Mouse (Mus musculus): ENCODE results near the gene Map4k4.

Gene Map4k4

DNA sequence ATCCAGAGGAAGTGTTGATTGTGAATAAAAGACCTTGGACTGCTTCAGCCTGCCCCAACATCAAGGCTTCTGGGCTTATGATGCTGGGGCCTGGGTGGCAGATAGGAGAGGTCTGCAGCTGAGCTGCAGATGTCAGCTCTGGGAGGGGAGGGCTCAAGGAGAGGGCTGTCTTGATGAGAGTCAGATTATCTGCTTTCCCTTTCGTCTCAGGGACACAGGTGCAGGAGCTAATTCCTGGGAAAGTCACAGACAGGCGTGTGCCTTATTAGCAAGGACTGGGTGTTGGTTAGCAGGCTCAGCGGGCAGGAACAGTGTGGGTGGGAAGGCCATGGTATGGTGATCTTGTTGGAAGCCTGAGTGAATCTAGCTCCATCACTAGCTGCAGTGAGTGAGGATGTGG is 63.1 kb downstream of the Map4k4 start:
- no peak for DNase-seq (ENCODE audit: low read depth, low spot score)

- no peak for DNase-seq (ENCODE audit: low read depth, low spot score)
Observed at GRCm38 (mm10) chr1:39964427-39964826, 63.7 kb downstream of the Map4k4 start.

DNA sequence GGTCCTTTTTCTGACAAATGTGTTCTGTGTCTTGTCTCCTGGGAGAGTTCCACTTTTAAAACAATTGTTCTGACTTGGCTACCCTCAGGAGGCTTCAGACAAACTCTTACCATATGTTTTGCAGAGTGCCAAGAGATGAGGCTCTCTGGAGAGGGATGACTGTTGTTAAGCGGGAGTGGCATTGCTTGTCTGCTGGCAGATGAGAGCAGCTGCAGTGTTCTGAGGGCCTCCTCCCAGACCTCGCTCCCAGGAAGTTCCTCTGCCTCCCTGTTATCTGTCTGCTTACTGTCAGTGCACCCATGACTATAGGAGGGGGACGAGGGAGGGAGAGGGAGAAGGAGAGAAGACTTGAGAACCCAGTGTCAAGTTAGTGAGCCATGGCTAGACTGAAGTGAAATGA is 64.7 kb downstream of the Map4k4 start:
- no peak for DNase-seq (ENCODE audit: low read depth, low spot score)

- DNase-seq (ENCODE audit: low read depth, low spot score) = no peak
Observed at GRCm38 (mm10) chr1:39968999-39969398, 68.3 kb downstream of the Map4k4 start.

GRCm38 (mm10) chr1:39969771-39970406 is 69.2 kb downstream of the Map4k4 start:
- no peak for DNase-seq (ENCODE audit: low read depth, low spot score)

DNA sequence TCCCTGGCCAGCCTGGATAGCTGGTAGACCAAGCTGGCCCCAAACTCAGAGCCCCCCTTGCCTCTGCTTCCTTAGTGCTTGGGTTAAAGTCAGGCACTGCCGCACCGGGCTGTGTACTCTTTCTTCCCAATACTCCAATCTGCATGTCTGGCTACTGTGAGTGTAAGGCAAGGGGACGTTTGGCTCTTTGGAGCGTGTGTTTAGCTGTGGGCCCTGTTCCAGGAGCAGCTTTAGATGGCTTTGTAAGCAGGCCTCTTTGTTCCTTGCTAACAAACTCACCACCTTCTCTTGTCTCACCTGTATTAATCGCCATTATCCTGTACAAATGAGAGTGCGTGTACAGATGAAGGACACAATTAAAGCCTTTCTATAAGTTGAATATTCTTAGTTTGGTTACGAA is 71.7 kb downstream of the Map4k4 start:
- no peak for DNase-seq (ENCODE audit: low read depth, low spot score)

GRCm38 (mm10) chr1:39973911-39974310 is 73.2 kb downstream of the Map4k4 start:
- DNase-seq (ENCODE audit: low read depth, low spot score) = no peak

DNA sequence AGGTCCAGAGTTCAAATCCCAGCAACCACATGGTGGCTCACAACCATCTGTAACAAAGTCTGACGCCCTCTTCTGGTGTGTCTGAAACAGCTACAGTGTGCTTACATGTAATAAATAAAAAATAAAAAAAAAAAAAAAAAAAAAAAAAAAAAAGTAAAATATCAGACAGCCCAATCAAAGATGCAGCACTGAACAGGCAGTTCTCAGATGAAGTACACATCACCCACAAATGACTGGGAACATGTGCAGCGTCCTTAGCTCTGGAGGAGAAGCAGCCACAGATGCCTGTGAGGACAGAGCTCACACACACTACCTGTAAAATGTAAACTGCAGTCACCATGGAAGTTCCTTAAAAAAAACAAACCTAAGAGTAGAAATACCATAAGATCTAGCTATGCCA is 74.3 kb downstream of the Map4k4 start:
- no peak for DNase-seq (ENCODE audit: low read depth, low spot score)

DNA sequence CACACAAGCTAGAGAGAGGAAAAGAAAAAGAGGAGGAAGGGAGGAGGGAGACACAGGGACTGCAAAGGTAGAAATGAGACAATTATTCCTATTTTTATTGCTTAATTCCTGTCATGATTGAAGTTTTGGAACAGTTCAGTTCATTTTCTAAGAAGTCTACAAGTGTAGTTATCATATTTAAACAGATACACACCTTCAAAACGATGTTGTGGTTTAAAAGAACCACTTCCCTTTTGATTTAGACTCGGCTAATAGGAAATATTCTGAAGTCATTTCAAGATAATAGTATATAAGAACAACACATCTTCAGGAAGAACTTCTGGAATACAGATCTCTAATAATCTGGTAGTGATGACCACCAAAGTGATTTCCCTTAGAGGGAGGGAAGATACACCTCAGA is 75.4 kb downstream of the Map4k4 start:
- no peak for DNase-seq (ENCODE audit: low read depth, low spot score)

GRCm38 (mm10) chr1:39976847-39977744 is 76.4 kb downstream of the Map4k4 start:
- no peak for DNase-seq (ENCODE audit: low read depth, low spot score)

- DNase-seq (ENCODE audit: low read depth, low spot score) = no peak
Observed at GRCm38 (mm10) chr1:39978781-39979486, 78.2 kb downstream of the Map4k4 start.

GRCm38 (mm10) chr1:39980314-39981290 is 79.9 kb downstream of the Map4k4 start:
- DNase-seq (ENCODE audit: low read depth, low spot score) = no peak

- DNase-seq (ENCODE audit: low read depth, low spot score) = no peak
Observed at GRCm38 (mm10) chr1:39981970-39982369, 81.3 kb downstream of the Map4k4 start.

DNA sequence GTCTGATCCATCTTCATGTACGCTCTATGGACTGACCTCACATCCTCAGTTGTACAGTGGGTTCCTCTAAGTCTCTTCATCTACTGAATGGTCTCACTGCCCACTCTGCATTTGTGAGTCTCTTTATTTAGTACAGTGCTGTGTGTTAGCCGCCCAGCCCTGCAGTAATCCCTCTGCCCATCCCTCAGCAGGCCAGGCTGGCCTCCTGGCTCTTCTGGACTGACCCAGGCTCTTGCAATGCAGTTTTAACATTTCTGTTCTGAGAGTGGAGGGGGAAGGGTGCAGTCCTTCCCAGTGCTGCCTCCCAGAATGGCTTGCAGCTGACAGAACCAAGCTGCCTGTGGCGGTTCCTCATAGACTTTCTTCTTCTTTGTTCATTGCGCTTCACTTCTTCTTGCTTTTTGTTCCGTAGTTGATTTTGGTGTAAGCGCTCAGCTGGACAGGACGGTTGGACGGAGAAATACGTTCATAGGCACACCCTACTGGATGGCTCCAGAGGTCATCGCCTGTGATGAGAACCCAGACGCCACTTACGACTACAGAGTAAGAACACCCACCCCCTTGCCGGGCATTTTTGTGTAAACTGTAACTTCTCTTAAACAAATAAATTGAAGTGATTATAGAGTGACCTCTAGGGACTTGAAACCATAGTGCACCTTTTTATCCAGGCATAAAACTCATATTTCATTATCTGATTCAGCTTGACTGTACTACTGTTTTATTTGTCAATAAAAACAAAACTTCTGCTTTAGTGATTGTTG is 82.2 kb downstream of the Map4k4 start:
- no peak for DNase-seq (ENCODE audit: low read depth, low spot score)

GRCm38 (mm10) chr1:39984331-39984730 is 83.6 kb downstream of the Map4k4 start:
- DNase-seq (ENCODE audit: low read depth, low spot score) = no peak

DNA sequence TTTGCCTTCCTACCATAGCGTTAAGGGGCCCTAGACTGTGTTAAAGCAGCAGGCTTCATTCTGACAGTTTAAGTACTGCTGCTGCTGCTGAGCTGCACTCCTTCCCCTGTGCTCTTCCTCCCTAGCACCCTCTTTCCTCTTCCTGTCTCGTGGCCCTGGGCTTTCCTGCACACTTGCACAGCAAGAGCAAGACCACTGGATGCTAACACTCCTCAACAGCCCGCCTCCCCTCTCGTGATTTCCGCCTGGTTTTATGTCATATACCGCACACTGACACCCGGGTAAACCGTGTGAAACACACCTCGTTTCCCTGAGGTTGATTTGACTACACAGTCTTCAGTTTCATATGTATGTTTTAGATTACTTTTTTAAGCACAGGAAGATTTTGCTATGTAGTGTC is 86.1 kb downstream of the Map4k4 start:
- no peak for DNase-seq (ENCODE audit: low read depth, low spot score)

DNA sequence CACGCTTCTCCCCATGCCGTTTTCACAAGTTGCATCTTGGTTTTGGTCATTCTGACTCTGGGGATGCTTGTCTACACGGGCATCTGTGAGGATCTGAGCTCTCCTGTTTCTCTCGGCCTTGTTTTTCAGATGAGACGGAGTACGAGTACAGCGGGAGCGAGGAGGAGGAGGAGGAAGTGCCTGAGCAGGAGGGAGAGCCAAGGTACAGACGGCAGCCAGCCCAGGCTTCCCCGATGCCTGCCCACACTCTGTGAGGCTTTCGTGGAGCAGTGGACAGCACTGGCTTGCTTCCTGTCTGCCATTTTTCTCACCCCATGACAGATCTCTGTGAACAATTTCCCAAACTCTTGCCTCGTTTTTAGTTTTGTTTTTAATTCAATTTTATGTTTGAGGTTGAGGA is 88.1 kb downstream of the Map4k4 start:
- no peak for DNase-seq (ENCODE audit: low read depth, low spot score)

- DNase-seq (ENCODE audit: low read depth, low spot score) = no peak
Observed at GRCm38 (mm10) chr1:39990041-39990440, 89.3 kb downstream of the Map4k4 start.

GRCm38 (mm10) chr1:39993921-39994320 is 93.2 kb downstream of the Map4k4 start:
- no peak for DNase-seq (ENCODE audit: low read depth, low spot score)

GRCm38 (mm10) chr1:39995593-39995992 is 94.9 kb downstream of the Map4k4 start:
- DNase-seq (ENCODE audit: low read depth, low spot score) = no peak

GRCm38 (mm10) chr1:40000476-40000875 is 99.8 kb downstream of the Map4k4 start:
- no peak for DNase-seq (ENCODE audit: low read depth, low spot score)
